In the genomic region with DNA sequence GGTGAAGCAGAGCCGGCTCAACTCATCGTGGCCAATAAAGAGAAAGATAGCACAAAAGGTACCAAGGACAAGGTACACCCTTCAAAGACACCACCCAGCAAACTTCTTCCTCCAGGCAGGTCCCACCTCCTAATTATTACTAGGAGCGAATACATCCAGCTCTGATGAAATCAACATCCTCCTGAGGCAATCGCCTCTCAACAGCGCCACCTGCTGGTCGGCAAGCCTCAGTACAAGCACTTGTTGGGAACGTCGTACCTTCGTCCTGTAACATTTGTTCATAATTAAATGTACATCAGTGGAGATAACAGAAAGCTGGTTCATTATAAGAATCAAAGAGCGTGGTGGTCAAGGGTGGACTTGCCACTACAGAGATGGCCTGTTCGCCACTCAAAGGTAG, we compare ENCODE assay signal across 9 mouse cellular contexts. TPM values are rescaled to one million over a fixed set of nuclear protein-coding genes. Genes with fewer than 3 reads are reported as not detected.
DNase-seq lines count a peak whose midpoint lies in the region; ATAC-seq and TF ChIP-seq lines count a peak whose summit lies in the region.
"Had no signal": no experiment of that assay in that cellular context is flagged by ENCODE, and none has a peak within 500 bp of the region (broad histone marks: within the 10 kb centered on the region; RNA-seq: fewer than 3 reads in every experiment).

No protein-coding gene starts in this region.

- no peak overlapping the region for H3K4me2 ChIP-seq in limb, embryonic 14.5 days (replicated peaks; ENCODE audit: low read depth, low read length, severe bottlenecking)
- H3K4me2 ChIP-seq: heart, embryonic 13.5 days had no signal

- peak; percentile 76 to 79 for DNase-seq in left cerebral cortex, adult 18-20 months (ENCODE audit: low spot score in 2 of 2)
- DNase-seq in left cerebral cortex, adult 8-10 months (ENCODE audit: low spot score in 2 of 2) = no peak
- peak; percentile 78 for DNase-seq in NIH3T3 (ENCODE audit: low read depth)
- DNase-seq in cerebellum, postnatal 25 days = peak; percentile 81 to 88
- peak; percentile 61 to 78 for DNase-seq in heart, postnatal 10 days
- peak; percentile 23 for DNase-seq in limb, embryonic 14.5 days (ENCODE audit: low spot score)
- DNase-seq in ovary, postnatal 36 days (ENCODE audit: low spot score) = peak; percentile 58
- peak; percentile 45 to 67 for DNase-seq in urinary bladder, postnatal 36 days (ENCODE audit: low spot score in 2 of 2)

- H3K36me3 ChIP-seq in limb, embryonic 14.5 days (ENCODE audit: control insufficient read depth, insufficient read depth, low read length) = no peaks in the 10 kb centered on the region
- H3K36me3 ChIP-seq: heart, embryonic 13.5 days had no signal

- H3K9me3 ChIP-seq in limb, embryonic 14.5 days (ENCODE audit: control insufficient read depth, low read length) = no peaks in the 10 kb centered on the region
- H3K9me3 ChIP-seq: heart, embryonic 13.5 days had no signal

- H3K9ac ChIP-seq in limb, embryonic 14.5 days (ENCODE audit: low read depth, low read length, severe bottlenecking) = no peak overlapping the region
- H3K9ac ChIP-seq: heart, embryonic 13.5 days had no signal

- no peaks in the 10 kb centered on the region for H3K27me3 ChIP-seq in limb, embryonic 14.5 days (ENCODE audit: control insufficient read depth, insufficient read depth, low read length)

- 14% methylated on average over 11 of the region's 11 CpGs for WGBS in limb, embryonic 14.5 days

- intact Hi-C loops in heart, postnatal 10 days (cut with DNase I) = loop anchor here (1.0 to 5.0 kb wide), 3 partner anchors 93 to 1350 kb away; no protein-coding TSS in a partner anchor

- no peak for TF ChIP-seq POLR2A in limb, embryonic 14.5 days (IDR thresholded peaks at IDR 0.05; ENCODE audit: borderline replicate concordance, extremely low read depth, insufficient read depth, insufficient read length)

- no peaks in the 10 kb centered on the region for H3K4me1 ChIP-seq in limb, embryonic 14.5 days (ENCODE audit: control insufficient read depth, insufficient read depth, low read length)
- H3K4me1 ChIP-seq: heart, embryonic 13.5 days had no signal

- no peak overlapping the region for H3K4me3 ChIP-seq in limb, embryonic 14.5 days (replicated peaks; ENCODE audit: low read length)
- H3K4me3 ChIP-seq: heart, embryonic 13.5 days had no signal

- no peak for ATAC-seq in limb, embryonic 14.5 days (ENCODE audit: low FRiP score, low read depth)

- no peak overlapping the region for H3K27ac ChIP-seq in limb, embryonic 14.5 days (replicated peaks; ENCODE audit: low read depth, low read length)
- H3K27ac ChIP-seq: heart, embryonic 13.5 days had no signal

RNA-seq across cellular contexts. Expression of a gene that starts 18.1 kb away (rescaled TPM):
- total RNA-seq in left cerebral cortex, adult 18-20 months (2021) = 10 to 100 TPM; 73.4 to 75.4 TPM
- 10 to 100 TPM; 72.2 to 79.4 (median 77.6) TPM for total RNA-seq in left cerebral cortex, adult 8-10 months (2022)
- total RNA-seq in heart, postnatal 10 days (2021) = 10 to 100 TPM; 47.2 to 52.3 TPM
- 43.8 and 48.7 TPM in 2 replicates for polyA plus RNA-seq in limb, embryonic 14.5 days (2012; rRNA removed)
- polyA plus RNA-seq in limb, embryonic 14.5 days (2014; fragmentation: Nextera tagmentation; extraction: Ambion mirVana) = 40.9 and 44.8 TPM in 2 replicates

RNA-seq across cellular contexts. Expression of a gene that starts 18.3 kb away (rescaled TPM):
- total RNA-seq in left cerebral cortex, adult 18-20 months (2021) = 10 to 100 TPM; 38.9 to 41.1 TPM
- 10 to 100 TPM; 42.0 to 47.8 (median 44.3) TPM for total RNA-seq in left cerebral cortex, adult 8-10 months (2022)
- 10 to 100 TPM; 17.6 to 19.2 TPM for total RNA-seq in heart, postnatal 10 days (2021)
- 39.4 and 57.2 TPM in 2 replicates for polyA plus RNA-seq in limb, embryonic 14.5 days (2012; rRNA removed)
- 11.4 and 14.3 TPM in 2 replicates for polyA plus RNA-seq in limb, embryonic 14.5 days (2014; fragmentation: Nextera tagmentation; extraction: Ambion mirVana)

Comparison
In these comparisons a context has a peak if more than half of its experiments do, and no peak if none do; other contexts are left out.
1. DNase-seq: peak in left cerebral cortex, adult 18-20 months (2 of 2), NIH3T3 (single experiment), cerebellum, postnatal 25 days (2 of 2), heart, postnatal 10 days (2 of 2), limb, embryonic 14.5 days (single experiment), ovary, postnatal 36 days (single experiment) and urinary bladder, postnatal 36 days (2 of 2); none in left cerebral cortex, adult 8-10 months (0 of 2).